Mouse (Mus musculus) ES-Bruce4 (cell line): ENCODE results near the gene Zfp462.

Source experiments
- CTCF ChIP-seq: IDR thresholded peaks from one replicate; pipeline ENCODE4 v1.8.1; 2011; ENCODE audit warnings: low read depth, low read length
- POLR2A ChIP-seq: IDR thresholded peaks from one replicate; pipeline ENCODE4 v1.8.1; 2011; ENCODE audit warnings: low read length; ENCODE audit not compliant: insufficient read depth

DNA sequence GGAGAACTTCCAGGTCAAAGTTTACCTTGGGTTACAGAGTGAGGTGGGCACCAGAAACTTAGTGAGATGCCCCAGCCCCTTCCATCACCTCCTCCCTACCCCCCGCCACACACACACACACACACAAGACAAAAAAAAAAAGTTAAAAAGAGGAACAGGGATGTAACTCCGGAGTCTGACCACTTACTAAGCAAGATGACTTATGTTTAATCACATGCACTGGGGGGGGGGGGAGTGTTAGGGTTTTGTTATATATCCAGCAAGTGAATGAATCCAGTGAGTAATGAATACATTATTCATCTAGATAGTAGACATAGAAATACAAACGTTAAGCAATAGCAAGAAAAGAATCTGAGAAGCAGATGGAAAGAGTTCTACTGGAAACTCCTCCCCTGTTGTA is 157.5 kb downstream of the Zfp462 start:
- TF ChIP-seq CTCF (no peak), POLR2A (no peak)
